Mouse (Mus musculus): ENCODE measurements around the gene Adgrd1.

DNA sequence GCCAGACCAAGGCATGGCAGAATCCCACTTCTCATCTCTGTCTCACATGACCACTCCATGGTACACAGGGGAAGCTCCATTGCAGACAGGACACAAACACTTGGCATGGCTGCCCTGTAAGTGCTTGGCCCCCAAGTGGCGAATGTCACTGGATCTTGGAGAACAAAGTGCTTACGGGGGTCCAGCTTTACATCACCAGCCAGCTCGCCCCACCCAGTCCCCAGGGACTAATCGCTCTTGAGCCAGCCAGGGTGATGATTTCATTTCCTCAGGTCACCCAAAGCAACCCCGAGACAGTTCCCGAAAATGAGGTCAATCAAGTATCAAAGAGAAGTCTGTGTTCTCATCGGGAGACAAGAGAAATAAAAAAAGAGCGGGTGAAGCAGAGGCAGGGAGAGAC is 33.8 kb downstream of the Adgrd1 start:
- TF ChIP-seq POLR2A (IDR thresholded peaks at IDR 0.05; ENCODE audit: insufficient read length, low read depth): no peak
- TF ChIP-seq MAX (IDR thresholded peaks at IDR 0.05; ENCODE audit: low read depth): no peak
- no peak for TF ChIP-seq USF1 (IDR thresholded peaks at IDR 0.05; ENCODE audit: low read depth)
- TF ChIP-seq E2F4 (IDR thresholded peaks at IDR 0.05; ENCODE audit: insufficient read depth): no peak
- no peak for TF ChIP-seq TCF12 (IDR thresholded peaks at IDR 0.05; ENCODE audit: insufficient read depth, poor library complexity, severe bottlenecking)
- TF ChIP-seq MYOG (IDR thresholded peaks at IDR 0.05; ENCODE audit: control insufficient read depth in 1 of 3, insufficient read depth in 1 of 3, insufficient read length in 2 of 3, low read depth in 2 of 3): no peak
- TF ChIP-seq MYOD1 (IDR thresholded peaks at IDR 0.05; ENCODE audit: control insufficient read depth in 1 of 3, insufficient read length in 2 of 3, low read depth in 2 of 3): no peak
- no peak for TF ChIP-seq CEBPB (IDR thresholded peaks at IDR 0.05; ENCODE audit: insufficient read depth, poor library complexity, severe bottlenecking)
- no peak for TF ChIP-seq REST (IDR thresholded peaks at IDR 0.05; ENCODE audit: insufficient read depth, insufficient read length)
- no peak for TF ChIP-seq TCF3 (IDR thresholded peaks at IDR 0.05; ENCODE audit: insufficient read length, low read depth)
- no peak for TF ChIP-seq POLR2AphosphoS2 (IDR thresholded peaks at IDR 0.05; ENCODE audit: insufficient read length, low read depth)
- TF ChIP-seq SRF (IDR thresholded peaks at IDR 0.05; ENCODE audit: control insufficient read depth, insufficient read length, low read depth): no peak
